Mouse (Mus musculus) midbrain, embryonic 15.5 days (tissue): ENCODE measurements around the gene Cdc37l1. TPM values are rescaled to one million over a fixed set of nuclear protein-coding genes. Genes with fewer than 3 reads are reported as not detected.

Source experiments
- ATAC-seq: fragments of 200-750 bp; cut with Nextera tagmentation; replicated peaks from 2 replicates; pipeline ENCODE4 v1.8.0; 2017; ENCODE audit warnings: moderate TSS enrichment
- H3K27ac ChIP-seq: fragments of 300-500 bp; sonication (generic); 2 replicates; pipeline ENCODE4 v1.5.1; 2015; ENCODE audit warnings: mild to moderate bottlenecking, inconsistent platforms
- H3K27me3 ChIP-seq: fragments of 300-500 bp; sonication (generic); replicated peaks from 2 replicates; pipeline ENCODE4 v1.6.1; 2015; ENCODE audit warnings: inconsistent platforms
- H3K36me3 ChIP-seq: fragments of 300-500 bp; sonication (generic); replicated peaks from 2 replicates; pipeline ENCODE4 v1.6.1; 2015; ENCODE audit warnings: inconsistent platforms
- H3K4me1 ChIP-seq: fragments of 300-500 bp; sonication (generic); 2 replicates; pipeline ENCODE4 v1.6.1; 2015; ENCODE audit warnings: inconsistent platforms
- H3K4me2 ChIP-seq: fragments of 300-500 bp; sonication (generic); 2 replicates; pipeline ENCODE4 v1.6.1; 2015; ENCODE audit warnings: inconsistent platforms, mild to moderate bottlenecking, moderate library complexity
- H3K4me3 ChIP-seq: fragments of 300-500 bp; sonication (generic); 2 replicates; pipeline ENCODE4 v1.5.1; 2015; ENCODE audit warnings: mild to moderate bottlenecking, inconsistent platforms
- H3K9ac ChIP-seq: fragments of 300-500 bp; sonication (generic); 2 replicates; pipeline ENCODE4 v1.6.1; 2015; ENCODE audit warnings: mild to moderate bottlenecking, inconsistent platforms
- H3K9me3 ChIP-seq: fragments of 300-500 bp; sonication (generic); 2 replicates; pipeline ENCODE4 v1.6.1; 2016; ENCODE audit warnings: inconsistent platforms
- WGBS: fragments of 180-500 bp; shearing (Covaris S2); methylation state at CpG from one replicate; pipeline ENCODE4 v1.1.7; 2015; ENCODE audit warnings: mixed read lengths; 5-methylcytosine and 5-hydroxymethylcytosine counted together
- polyA plus RNA-seq: library from polyadenylated mRNA; unstranded; fragments of >200 nt; fragmentation: Nextera tagmentation; extraction: Ambion mirVana; gene quantifications from 2 replicates; pipeline ENCODE4 v1.2.1, GENCODE M21; 2015

Gene Cdc37l1
- polyA plus RNA-seq, 1 experiment from 2014 or later: 50.8 TPM

GRCm38 (mm10) chr19:29011355-29011990 is 21.3 kb downstream of the Cdc37l1 start:
- Histone ChIP-seq H3K9ac (no peak overlapping the region), H3K27me3 (no peaks in the 10 kb centered on the region), H3K4me1 (no peaks in the 10 kb centered on the region), H3K27ac (no peak overlapping the region), H3K4me2 (no peak overlapping the region), H3K9me3 (no peaks in the 10 kb centered on the region), H3K4me3 (no peak overlapping the region), H3K36me3 (peaks cover 32% of the 10 kb centered on the region; the same call in 1 of the 2 replicates)
- 87% methylated on average over 12 of the region's 12 CpGs for WGBS
- ATAC-seq: no peak

- Histone ChIP-seq H3K27me3 (no peaks in the 10 kb centered on the region), H3K4me3 (no peak overlapping the region), H3K4me2 (no peak overlapping the region), H3K27ac (no peak overlapping the region), H3K9me3 (no peaks in the 10 kb centered on the region), H3K9ac (no peak overlapping the region), H3K36me3 (peaks cover 26% of the 10 kb centered on the region; the same call in 1 of the 2 replicates), H3K4me1 (no peaks in the 10 kb centered on the region)
- no peak for ATAC-seq
- WGBS: 91% methylated on average over 5 of the region's 5 CpGs
Observed at GRCm38 (mm10) chr19:29014466-29015055, 24.4 kb downstream of the Cdc37l1 start.

- H3K27me3 ChIP-seq: no peaks in the 10 kb centered on the region
Observed at GRCm38 (mm10) chr19:29015410-29016203, 25.5 kb downstream of the Cdc37l1 start.

GRCm38 (mm10) chr19:29016204-29016765 is 26.1 kb downstream of the Cdc37l1 start:
- H3K4me2 ChIP-seq: no peak overlapping the region
- no peak for ATAC-seq
- H3K36me3 ChIP-seq: peaks cover 29% of the 10 kb centered on the region; the same call in 1 of the 2 replicates
- H3K9me3 ChIP-seq: no peaks in the 10 kb centered on the region
- no peak overlapping the region for H3K4me3 ChIP-seq
- no peaks in the 10 kb centered on the region for H3K4me1 ChIP-seq
- no peaks in the 10 kb centered on the region for H3K27me3 ChIP-seq
- WGBS: 93% methylated on average over 5 of the region's 5 CpGs
- H3K27ac ChIP-seq: no peak overlapping the region
- H3K9ac ChIP-seq: no peak overlapping the region

More at GRCm38 (mm10) chr19:29015410-29016203, 25.5 kb downstream of the Cdc37l1 start:
- WGBS: 90% methylated on average over 8 of the region's 8 CpGs
- H3K4me1 ChIP-seq: no peaks in the 10 kb centered on the region
- H3K9me3 ChIP-seq: no peaks in the 10 kb centered on the region
- H3K36me3 ChIP-seq: peaks cover 29% of the 10 kb centered on the region; the same call in 1 of the 2 replicates
- no peak overlapping the region for H3K4me2 ChIP-seq
- no peak for ATAC-seq
- no peak overlapping the region for H3K9ac ChIP-seq
- H3K27ac ChIP-seq: no peak overlapping the region
- H3K4me3 ChIP-seq: no peak overlapping the region

GRCm38 (mm10) chr19:29016786-29017185 is 26.6 kb downstream of the Cdc37l1 start:
- H3K4me2 ChIP-seq: no peak overlapping the region
- H3K36me3 ChIP-seq: peaks cover 24% of the 10 kb centered on the region; the same call in 1 of the 2 replicates

GRCm38 (mm10) chr19:29019647-29020046 is 29.5 kb downstream of the Cdc37l1 start:
- no peaks in the 10 kb centered on the region for H3K27me3 ChIP-seq
- no peaks in the 10 kb centered on the region for H3K4me1 ChIP-seq
- no peak overlapping the region for H3K4me3 ChIP-seq
- no peak overlapping the region for H3K4me2 ChIP-seq
- no peak overlapping the region for H3K27ac ChIP-seq
- 95% methylated on average over 3 of the region's 3 CpGs for WGBS
- ATAC-seq: no peak
- peaks cover 21% of the 10 kb centered on the region; the same call in 1 of the 2 replicates for H3K36me3 ChIP-seq
- no peaks in the 10 kb centered on the region for H3K9me3 ChIP-seq
- no peak overlapping the region for H3K9ac ChIP-seq

More at GRCm38 (mm10) chr19:29016786-29017185, 26.6 kb downstream of the Cdc37l1 start:
- no peaks in the 10 kb centered on the region for H3K4me1 ChIP-seq
- whole genome bisulfite sequencing: 86% methylated on average over 5 of the region's 5 CpGs
- ATAC-seq: no peak
- H3K9ac ChIP-seq: no peak overlapping the region
- H3K27ac ChIP-seq: no peak overlapping the region
- no peaks in the 10 kb centered on the region for H3K9me3 ChIP-seq
- H3K4me3 ChIP-seq: no peak overlapping the region
- H3K27me3 ChIP-seq: no peaks in the 10 kb centered on the region

GRCm38 (mm10) chr19:29021754-29022345 is 31.7 kb downstream of the Cdc37l1 start:
- H3K4me3 ChIP-seq: no peak overlapping the region
- no peak for ATAC-seq
- WGBS: 89% methylated on average over 7 of the region's 7 CpGs
- H3K9me3 ChIP-seq: no peaks in the 10 kb centered on the region
- H3K9ac ChIP-seq: no peak overlapping the region
- H3K27ac ChIP-seq: no peak overlapping the region
- peaks cover 13% of the 10 kb centered on the region; the same call in 1 of the 2 replicates for H3K36me3 ChIP-seq
- H3K4me1 ChIP-seq: no peaks in the 10 kb centered on the region
- no peaks in the 10 kb centered on the region for H3K27me3 ChIP-seq
- no peak overlapping the region for H3K4me2 ChIP-seq

- Histone ChIP-seq H3K27me3 (no peaks in the 10 kb centered on the region), H3K4me2 (no peak overlapping the region), H3K27ac (peak overlapping the region; percentile 42), H3K36me3 (peaks cover 4% of the 10 kb centered on the region; the same call in 1 of the 2 replicates), H3K9me3 (no peaks in the 10 kb centered on the region), H3K9ac (no peak overlapping the region), H3K4me3 (no peak overlapping the region), H3K4me1 (no peaks in the 10 kb centered on the region)
- peak; percentile 79; the same call in 1 of the 2 replicates for ATAC-seq
- WGBS: 56% methylated on average over 11 of the region's 11 CpGs
Observed at GRCm38 (mm10) chr19:29024391-29024947, 34.3 kb downstream of the Cdc37l1 start.

- 94% methylated on average over 3 of the region's 3 CpGs for WGBS
- Histone ChIP-seq H3K4me2 (no peak overlapping the region), H3K27me3 (no peaks in the 10 kb centered on the region), H3K9ac (no peak overlapping the region), H3K4me1 (no peaks in the 10 kb centered on the region), H3K27ac (no peak overlapping the region), H3K9me3 (no peaks in the 10 kb centered on the region), H3K36me3 (no peaks in the 10 kb centered on the region; the same call in 1 of the 2 replicates), H3K4me3 (no peak overlapping the region)
- no peak for ATAC-seq
Observed at GRCm38 (mm10) chr19:29031788-29032187, 41.6 kb downstream of the Cdc37l1 start.

GRCm38 (mm10) chr19:29032662-29033061 is 42.5 kb downstream of the Cdc37l1 start:
- Histone ChIP-seq H3K9ac (no peak overlapping the region), H3K27ac (no peak overlapping the region), H3K4me1 (no peaks in the 10 kb centered on the region), H3K9me3 (no peaks in the 10 kb centered on the region), H3K4me2 (no peak overlapping the region), H3K36me3 (no peaks in the 10 kb centered on the region; the same call in 1 of the 2 replicates), H3K27me3 (no peaks in the 10 kb centered on the region), H3K4me3 (no peak overlapping the region)
- ATAC-seq: no peak

- Histone ChIP-seq H3K4me3 (no peak overlapping the region), H3K36me3 (no peaks in the 10 kb centered on the region; the same call in 1 of the 2 replicates), H3K9ac (no peak overlapping the region), H3K27me3 (no peaks in the 10 kb centered on the region), H3K9me3 (no peaks in the 10 kb centered on the region), H3K27ac (no peak overlapping the region), H3K4me1 (no peaks in the 10 kb centered on the region), H3K4me2 (no peak overlapping the region)
- ATAC-seq: no peak
- 86% methylated on average over 5 of the region's 5 CpGs for WGBS
Observed at GRCm38 (mm10) chr19:29037026-29037425, 46.9 kb downstream of the Cdc37l1 start.
